Mouse (Mus musculus) stomach, postnatal 0 days (tissue): ENCODE data around the gene Gtf3c1. TPM values are rescaled to one million over a fixed set of nuclear protein-coding genes. Genes with fewer than 3 reads are reported as not detected.

Source experiments
- ATAC-seq: fragments of 200-750 bp; cut with Nextera tagmentation; 2 replicates; pipeline ENCODE4 v1.8.0; 2017; ENCODE audit not compliant: low FRiP score, low TSS enrichment
- DNase-seq: peaks from one replicate; pipeline ENCODE4 v3.0.0-alpha.2; 2016; ENCODE audit warnings: low spot score
- H3K27ac ChIP-seq: fragments of 300-500 bp; sonication (generic); replicated peaks from 2 replicates; pipeline ENCODE4 v1.5.1; 2014; ENCODE audit warnings: mild to moderate bottlenecking, control low read depth
- H3K27me3 ChIP-seq: fragments of 300-500 bp; sonication (generic); 2 replicates; pipeline ENCODE4 v1.6.1; 2014; ENCODE audit warnings: low read length; ENCODE audit not compliant: control insufficient read depth, insufficient read depth
- H3K36me3 ChIP-seq: fragments of 300-500 bp; sonication (generic); 2 replicates; pipeline ENCODE4 v1.6.1; 2014; ENCODE audit warnings: low read length, mixed read lengths; ENCODE audit not compliant: control insufficient read depth, insufficient read depth
- H3K4me1 ChIP-seq: fragments of 300-500 bp; sonication (generic); replicated peaks from 2 replicates; pipeline ENCODE4 v1.6.1; 2014; ENCODE audit warnings: antibody characterized with exemption; ENCODE audit not compliant: control insufficient read depth, insufficient read depth
- H3K4me2 ChIP-seq: fragments of 300-500 bp; sonication (generic); replicated peaks from 2 replicates; pipeline ENCODE4 v1.6.1; 2014; ENCODE audit warnings: low read depth, mild to moderate bottlenecking, control low read depth, moderate library complexity
- H3K4me3 ChIP-seq: fragments of 300-500 bp; sonication (generic); 2 replicates; pipeline ENCODE4 v1.5.1; 2014; ENCODE audit warnings: low read depth, low read length, control low read depth
- H3K9ac ChIP-seq: fragments of 300-500 bp; sonication (generic); 2 replicates; pipeline ENCODE4 v1.6.1; 2014; ENCODE audit warnings: mild to moderate bottlenecking, low read length, control low read depth, mixed read lengths
- H3K9me3 ChIP-seq: fragments of 300-500 bp; sonication (generic); 2 replicates; pipeline ENCODE4 v1.6.1; 2016; ENCODE audit warnings: low read length; ENCODE audit not compliant: control insufficient read depth
- CTCF ChIP-seq: IDR thresholded peaks from 2 replicates; pipeline ENCODE4 v1.5.1; 2016; ENCODE audit warnings: antibody characterized with exemption, low read depth, mild to moderate bottlenecking, moderate library complexity
- EP300 ChIP-seq: optimal IDR thresholded peaks from 2 replicates; pipeline ENCODE3; 2016; ENCODE audit warnings: antibody characterized with exemption
- WGBS: fragments of 180-500 bp; shearing (Covaris S2); extraction: QIAGEN DNeasy Blood & Tissue Kit; methylation state at CpG from one replicate; pipeline ENCODE4 v1.1.7; 2014; 5-methylcytosine and 5-hydroxymethylcytosine counted together
- polyA plus RNA-seq: library from polyadenylated mRNA; unstranded; fragments of >200 nt; fragmentation: Nextera tagmentation; extraction: Ambion mirVana; gene quantifications from 2 replicates; pipeline ENCODE4 v1.2.1, GENCODE M21; 2015

Gene Gtf3c1
- 6.3 and 6.6 TPM in 2 replicates for polyA plus RNA-seq

DNA sequence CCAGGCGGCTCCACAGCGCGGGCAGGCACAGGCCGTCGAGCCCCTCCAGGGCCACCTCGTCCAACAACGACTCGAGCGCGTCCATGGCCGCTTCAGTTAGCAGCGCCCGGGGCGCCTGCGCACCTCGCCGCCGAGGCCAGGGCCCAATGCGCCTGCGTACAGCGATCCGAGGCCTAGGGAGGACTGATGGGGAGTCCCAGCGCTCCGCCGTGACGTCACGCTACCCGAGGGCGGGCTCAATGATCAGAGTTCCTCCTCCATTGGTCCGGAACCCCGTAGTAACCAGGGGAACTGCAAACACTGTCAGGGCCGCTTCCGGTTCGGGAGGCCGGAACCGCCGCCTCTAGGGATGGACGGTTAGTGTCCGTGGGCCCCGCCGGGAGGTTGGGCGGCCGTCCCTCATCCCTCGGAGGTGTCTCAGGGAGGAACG is at the start of gene Gtf3c1, which contains the start of gene D430042O09Rik:
TSS of gene Gtf3c1 (minus strand) at position 188 of the 430 bp plus-strand sequence.
TSS of gene D430042O09Rik (plus strand) at position 296 of the 430 bp plus-strand sequence.
- Histone ChIP-seq H3K4me1 (peaks cover 10% of the 10 kb centered on the region; the same call in 1 of the 2 replicates), H3K9me3 (no peaks in the 10 kb centered on the region), H3K27ac (peak within 1 kb of the TSS; percentile 94), H3K36me3 (peaks cover 10% of the 10 kb centered on the region), H3K27me3 (no peaks in the 10 kb centered on the region), H3K4me2 (peak within 1 kb of the TSS; percentile 86), H3K4me3 (peak within 1 kb of the TSS; percentile 92), H3K9ac (peak within 1 kb of the TSS; percentile 87)
- ATAC-seq (peak; percentile 98), DNase-seq (peak; percentile 99)
- under 1% methylated on average over 45 of the region's 45 CpGs for WGBS
- TF ChIP-seq EP300 (no peak), CTCF (no peak; the same call in 1 of the 2 replicates)

DNA sequence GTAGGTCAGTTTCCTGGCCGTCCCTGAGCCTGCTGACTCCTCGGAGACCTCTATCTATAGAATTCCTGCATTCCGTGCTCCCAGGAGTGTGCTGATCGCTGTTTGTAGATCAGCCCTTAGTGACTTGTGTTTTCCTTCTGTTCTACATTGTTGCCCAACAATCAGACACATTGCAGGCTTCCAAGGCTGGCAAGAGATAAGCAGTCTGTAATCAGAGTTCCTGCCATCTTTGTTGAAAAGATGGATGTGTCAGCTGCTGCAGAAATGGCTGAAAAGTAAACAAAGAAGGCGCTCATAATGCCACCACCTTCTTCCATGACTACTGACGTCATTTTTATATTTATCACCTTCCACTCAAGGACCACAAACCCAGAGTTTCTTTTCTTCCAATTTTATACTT is 49.2 kb upstream of the Gtf3c1 start:
- Histone ChIP-seq H3K4me3 (no peak overlapping the region), H3K9ac (no peak overlapping the region), H3K27me3 (no peaks in the 10 kb centered on the region), H3K9me3 (no peaks in the 10 kb centered on the region), H3K4me2 (no peak overlapping the region), H3K4me1 (0 out of 2 replicates have a peak, but pooled peaks cover 3% of the 10 kb centered on the region), H3K27ac (no peak overlapping the region), H3K36me3 (no peaks in the 10 kb centered on the region)
- DNase-seq = no peak
- peak; percentile 66 for ATAC-seq
- no peak for TF ChIP-seq CTCF
- no peak for TF ChIP-seq EP300
- 28% methylated on average over 6 of the region's 6 CpGs for WGBS

DNA sequence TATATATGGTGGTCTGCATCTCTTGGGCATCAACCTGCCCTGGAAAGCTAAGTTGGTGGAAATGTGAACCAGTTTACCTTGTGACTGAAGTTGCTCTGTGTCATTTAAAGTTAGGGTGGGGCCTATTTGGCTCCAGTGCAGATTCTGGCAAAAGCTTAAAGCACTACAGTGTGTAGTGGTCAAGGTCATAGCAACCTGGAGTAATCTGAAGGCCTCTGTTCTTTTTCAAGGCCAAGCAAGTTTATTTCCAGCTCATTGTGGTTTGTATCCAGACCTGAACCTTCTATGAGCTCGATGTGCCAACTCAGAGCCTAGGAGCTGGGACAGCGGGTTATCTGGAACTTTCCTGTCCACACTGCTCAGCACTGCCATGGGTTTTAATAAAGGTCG is 45.7 kb upstream of the Gtf3c1 start:
- no peak overlapping the region for H3K27ac ChIP-seq
- no peak overlapping the region for H3K4me3 ChIP-seq
- no peaks in the 10 kb centered on the region for H3K27me3 ChIP-seq
- WGBS = 78% methylated on average over 3 of the region's 3 CpGs
- DNase-seq = no peak
- 0 out of 2 replicates have a peak, but pooled peaks cover 3% of the 10 kb centered on the region for H3K4me1 ChIP-seq
- H3K9me3 ChIP-seq = no peaks in the 10 kb centered on the region
- no peak for TF ChIP-seq EP300
- H3K9ac ChIP-seq = no peak overlapping the region
- no peaks in the 10 kb centered on the region for H3K36me3 ChIP-seq
- 0 out of 2 replicates have a peak, but pooled peaks have one; percentile 27 for ATAC-seq
- no peak overlapping the region for H3K4me2 ChIP-seq

DNA sequence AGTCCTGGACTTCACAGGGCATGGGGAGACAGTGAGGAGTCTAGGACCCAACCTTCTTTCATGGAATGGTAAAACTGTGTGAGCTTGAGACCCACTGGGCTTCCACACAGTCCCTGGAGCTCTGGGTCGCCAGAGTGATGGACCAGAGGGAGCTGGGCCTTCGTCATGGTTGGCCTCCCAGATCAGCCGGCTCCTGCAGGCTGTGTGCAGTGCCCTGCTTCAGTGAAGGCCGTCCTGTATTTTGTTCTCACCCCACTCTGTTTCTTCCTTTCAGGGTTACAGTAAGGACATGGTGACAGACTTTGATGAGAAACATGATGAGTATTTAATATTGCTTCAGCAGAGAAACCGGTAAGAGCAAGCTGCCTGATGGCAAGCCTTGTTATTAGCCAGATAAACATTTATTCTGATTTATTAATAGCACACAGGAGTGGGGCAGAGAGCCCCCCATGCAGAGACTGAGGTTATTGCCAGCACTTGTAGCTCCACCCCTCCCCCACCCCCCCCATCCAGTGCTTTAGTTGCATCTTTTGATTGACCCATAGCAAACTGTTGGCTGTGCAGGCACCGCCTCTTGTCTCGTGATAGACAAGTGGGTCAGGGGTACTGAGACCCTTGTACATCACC is 45.2 kb upstream of the Gtf3c1 start:
- H3K9me3 ChIP-seq = no peaks in the 10 kb centered on the region
- H3K27ac ChIP-seq = no peak overlapping the region
- no peaks in the 10 kb centered on the region for H3K27me3 ChIP-seq
- H3K4me2 ChIP-seq = no peak overlapping the region
- no peak overlapping the region for H3K9ac ChIP-seq
- DNase-seq = no peak
- TF ChIP-seq CTCF (no peak), EP300 (no peak)
- 65% methylated on average over 7 of the region's 7 CpGs for WGBS
- no peak for ATAC-seq
- 0 out of 2 replicates have a peak, but pooled peaks cover 3% of the 10 kb centered on the region for H3K4me1 ChIP-seq
- no peak overlapping the region for H3K4me3 ChIP-seq
- no peaks in the 10 kb centered on the region for H3K36me3 ChIP-seq

GRCm38 (mm10) chr7:125748186-125748585 is 40.6 kb upstream of the Gtf3c1 start:
- Histone ChIP-seq H3K36me3 (no peaks in the 10 kb centered on the region), H3K4me1 (no peaks in the 10 kb centered on the region), H3K4me2 (no peak overlapping the region), H3K9me3 (no peaks in the 10 kb centered on the region), H3K27ac (no peak overlapping the region), H3K9ac (no peak overlapping the region), H3K4me3 (no peak overlapping the region), H3K27me3 (no peaks in the 10 kb centered on the region)
- DNase-seq (no peak), ATAC-seq (no peak)
- TF ChIP-seq EP300 (no peak), CTCF (peak; percentile 85)
- 60% methylated on average over 3 of the region's 3 CpGs for WGBS

DNA sequence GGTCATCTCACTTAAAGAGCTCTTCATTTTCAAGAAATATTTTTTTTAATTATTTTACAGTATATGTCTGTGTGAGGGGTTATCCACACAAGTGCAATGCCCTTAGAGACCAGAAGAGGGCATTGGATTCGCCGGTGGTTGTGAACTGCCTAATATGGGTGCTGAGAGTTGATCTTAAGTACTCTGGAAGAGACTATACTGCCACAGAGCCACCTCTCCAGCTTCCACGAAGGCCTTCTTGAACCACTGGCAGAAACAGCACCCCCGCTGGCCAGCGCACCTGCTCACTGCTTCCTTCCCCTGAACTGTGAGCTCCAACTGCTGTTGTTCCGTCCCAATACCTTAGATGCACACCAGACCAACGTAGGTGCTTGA is 39.7 kb upstream of the Gtf3c1 start:
- WGBS = 69% methylated on average over 7 of the region's 7 CpGs
- Histone ChIP-seq H3K36me3 (no peaks in the 10 kb centered on the region), H3K9ac (no peak overlapping the region), H3K4me1 (no peaks in the 10 kb centered on the region), H3K27me3 (no peaks in the 10 kb centered on the region), H3K9me3 (no peaks in the 10 kb centered on the region), H3K27ac (no peak overlapping the region), H3K4me3 (no peak overlapping the region), H3K4me2 (no peak overlapping the region)
- DNase-seq = peak; percentile 22
- 0 out of 2 replicates have a peak, but pooled peaks have one; percentile 31 for ATAC-seq
- peak; percentile 63 for TF ChIP-seq CTCF
- TF ChIP-seq EP300 = no peak
